Mouse (Mus musculus): ENCODE results near the gene Kif3a. TPM values are rescaled to one million over a fixed set of nuclear protein-coding genes. Genes with fewer than 3 reads are reported as not detected.

The Kif3a gene
- polyA plus RNA-seq, 1 experiment = not detected

DNA sequence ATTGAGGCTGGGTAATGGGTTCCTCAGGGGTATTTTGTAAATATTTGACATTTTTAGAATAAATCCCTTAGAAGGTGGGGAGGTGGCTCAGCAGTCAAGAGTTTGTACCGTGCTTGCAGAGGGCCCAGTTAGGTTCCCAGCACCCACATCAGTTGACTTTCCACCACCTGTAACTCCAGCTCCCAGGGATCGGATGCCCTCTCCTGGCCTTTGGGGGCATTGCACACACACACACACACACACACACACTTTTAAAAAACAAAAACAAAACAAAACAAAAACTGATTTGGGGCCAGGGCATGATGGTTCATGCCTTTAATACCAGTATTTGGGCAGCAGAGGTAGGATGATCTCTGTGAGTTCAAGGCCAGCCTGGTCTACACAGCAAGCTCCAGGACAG lies 56.9 kb downstream of the Kif3a start:
- TF ChIP-seq CTCF (IDR thresholded peaks at IDR 0.05; ENCODE audit: insufficient read depth, low read depth, low read length) (no peak), POLR2A (IDR thresholded peaks at IDR 0.05; ENCODE audit: insufficient read depth, low read depth, low read length) (no peak)
- Histone ChIP-seq H3K27ac (ENCODE audit: insufficient read depth, low read depth, low read length) (no peak overlapping the region), H3K4me3 (ENCODE audit: insufficient read depth, low read depth, low read length) (no peak overlapping the region), H3K4me1 (ENCODE audit: control insufficient read depth, insufficient read depth, low read length) (no peaks in the 10 kb centered on the region)
- WGBS = 98% methylated on average over 2 of the region's 2 CpGs

GRCm38 (mm10) chr11:53626802-53627373 lies 59.7 kb downstream of the Kif3a start:
- 82% methylated on average over 17 of the region's 17 CpGs for WGBS
- Histone ChIP-seq H3K27ac (ENCODE audit: insufficient read depth, low read depth, low read length) (no peak overlapping the region), H3K4me1 (ENCODE audit: control insufficient read depth, insufficient read depth, low read length) (no peaks in the 10 kb centered on the region), H3K4me3 (ENCODE audit: insufficient read depth, low read depth, low read length) (no peak overlapping the region)
- TF ChIP-seq POLR2A (IDR thresholded peaks at IDR 0.05; ENCODE audit: insufficient read depth, low read depth, low read length) (no peak), CTCF (IDR thresholded peaks at IDR 0.05; ENCODE audit: insufficient read depth, low read depth, low read length) (no peak)

DNA sequence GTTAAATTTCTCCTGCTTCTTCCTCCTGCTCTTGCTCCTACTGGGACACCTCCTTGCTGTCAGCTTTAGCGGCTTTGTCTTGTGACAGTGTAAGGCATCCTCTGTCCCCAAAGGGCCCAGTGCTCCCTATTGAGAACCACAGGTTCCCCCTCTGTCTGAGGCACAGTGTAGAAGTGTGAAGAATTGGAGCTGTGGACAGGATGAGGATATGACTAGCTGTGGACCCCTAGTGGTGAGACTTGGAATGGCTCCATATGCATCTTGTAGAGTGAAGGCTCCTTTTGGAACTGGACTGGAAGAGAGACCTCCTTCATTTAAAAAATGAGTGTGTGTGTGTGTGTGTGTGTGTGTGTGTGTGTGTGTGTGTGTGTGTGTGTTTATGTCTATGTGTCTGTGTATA lies 60.7 kb downstream of the Kif3a start:
- WGBS = 10% methylated on average over 1 of the region's 1 CpGs
- Histone ChIP-seq H3K27ac (ENCODE audit: insufficient read depth, low read depth, low read length) (no peak overlapping the region), H3K4me1 (ENCODE audit: control insufficient read depth, insufficient read depth, low read length) (no peaks in the 10 kb centered on the region), H3K4me3 (ENCODE audit: insufficient read depth, low read depth, low read length) (no peak overlapping the region)
- no peak for TF ChIP-seq POLR2A (IDR thresholded peaks at IDR 0.05; ENCODE audit: insufficient read depth, low read depth, low read length)
- no peak for TF ChIP-seq CTCF (IDR thresholded peaks at IDR 0.05; ENCODE audit: insufficient read depth, low read depth, low read length)

GRCm38 (mm10) chr11:53632122-53632733 lies 65.0 kb downstream of the Kif3a start:
- Histone ChIP-seq H3K4me3 (ENCODE audit: insufficient read depth, low read depth, low read length) (no peak overlapping the region), H3K27ac (ENCODE audit: insufficient read depth, low read depth, low read length) (no peak overlapping the region), H3K4me1 (ENCODE audit: control insufficient read depth, insufficient read depth, low read length) (peaks cover 10% of the 10 kb centered on the region)
- TF ChIP-seq POLR2A (IDR thresholded peaks at IDR 0.05; ENCODE audit: insufficient read depth, low read depth, low read length) = no peak
- WGBS = 72% methylated on average over 14 of the region's 14 CpGs

DNA sequence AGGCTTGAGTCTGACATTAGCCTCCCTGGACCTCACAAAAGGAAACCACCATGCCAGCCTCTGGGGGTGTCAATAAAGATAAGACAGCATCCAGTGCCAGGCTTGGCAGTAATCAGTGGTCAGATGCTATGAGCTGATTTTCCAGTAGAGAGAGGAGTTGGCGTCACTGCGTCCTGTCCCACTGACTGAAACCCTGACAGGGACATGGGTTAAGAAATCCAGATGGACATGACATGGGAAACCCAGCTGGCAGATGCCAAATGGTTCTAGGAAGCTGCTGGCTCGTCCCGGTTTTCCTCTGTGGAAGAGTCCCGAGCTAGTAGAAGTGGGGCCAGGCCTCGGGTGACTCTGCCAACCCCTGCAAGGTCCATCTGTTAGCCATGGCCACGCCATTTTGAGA lies 66.5 kb downstream of the Kif3a start:
- TF ChIP-seq POLR2A (IDR thresholded peaks at IDR 0.05; ENCODE audit: insufficient read depth, low read depth, low read length) (no peak), CTCF (IDR thresholded peaks at IDR 0.05; ENCODE audit: insufficient read depth, low read depth, low read length) (no peak)
- Histone ChIP-seq H3K4me1 (ENCODE audit: control insufficient read depth, insufficient read depth, low read length) (peaks cover 10% of the 10 kb centered on the region), H3K4me3 (ENCODE audit: insufficient read depth, low read depth, low read length) (no peak overlapping the region), H3K27ac (ENCODE audit: insufficient read depth, low read depth, low read length) (no peak overlapping the region)
- 97% methylated on average over 7 of the region's 7 CpGs for WGBS

GRCm38 (mm10) chr11:53634556-53634955 lies 67.4 kb downstream of the Kif3a start, which contains the start of gene Il13:
Gene Il13, minus strand, starts transcription at chr11:53634702.
- TF ChIP-seq POLR2A (IDR thresholded peaks at IDR 0.05; ENCODE audit: insufficient read depth, low read depth, low read length) (no peak), CTCF (IDR thresholded peaks at IDR 0.05; ENCODE audit: insufficient read depth, low read depth, low read length) (no peak)
- H3K4me3 ChIP-seq (ENCODE audit: insufficient read depth, low read depth, low read length) = no peak within 1 kb of the TSS
- no peak within 1 kb of the TSS for H3K27ac ChIP-seq (ENCODE audit: insufficient read depth, low read depth, low read length)
- H3K4me1 ChIP-seq (ENCODE audit: control insufficient read depth, insufficient read depth, low read length) = peaks cover 10% of the 10 kb centered on the region
- 96% methylated on average over 8 of the region's 8 CpGs for WGBS

DNA sequence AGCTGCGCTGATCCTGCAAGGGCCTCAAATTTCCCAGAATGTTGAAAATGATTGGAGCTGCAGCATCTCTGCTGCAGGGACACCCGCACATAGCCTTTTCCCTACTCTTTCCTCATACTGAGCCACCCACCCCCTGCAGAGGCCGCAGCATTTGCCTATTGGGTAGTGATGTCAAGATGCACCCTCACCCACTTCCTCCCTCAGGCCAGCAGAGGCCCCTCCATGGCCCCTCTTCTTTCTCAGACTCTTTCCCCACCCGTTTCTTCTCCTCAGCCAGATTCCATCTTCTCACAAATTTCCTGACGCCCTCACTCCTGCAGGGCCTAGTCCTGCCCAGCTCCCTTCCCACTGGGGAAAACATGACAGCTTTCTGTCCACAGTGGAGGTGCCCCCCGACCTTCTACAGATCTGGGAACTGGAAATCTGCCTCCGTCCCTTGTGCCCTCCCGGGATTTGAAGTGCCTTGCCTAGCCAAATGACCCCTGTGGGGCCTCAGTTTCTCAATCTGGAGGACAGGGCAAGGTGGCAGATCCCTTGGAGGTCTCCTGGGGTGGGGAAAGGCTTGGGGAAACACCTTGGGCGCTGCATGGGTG lies 68.5 kb downstream of the Kif3a start:
- no peak overlapping the region for H3K27ac ChIP-seq (ENCODE audit: insufficient read depth, low read depth, low read length)
- peak overlapping the region; percentile 41 for H3K4me3 ChIP-seq (ENCODE audit: insufficient read depth, low read depth, low read length)
- H3K4me1 ChIP-seq (ENCODE audit: control insufficient read depth, insufficient read depth, low read length) = peaks cover 10% of the 10 kb centered on the region
- no peak for TF ChIP-seq POLR2A (IDR thresholded peaks at IDR 0.05; ENCODE audit: insufficient read depth, low read depth, low read length)
- no peak for TF ChIP-seq CTCF (IDR thresholded peaks at IDR 0.05; ENCODE audit: insufficient read depth, low read depth, low read length)
- WGBS = 66% methylated on average over 9 of the region's 9 CpGs

DNA sequence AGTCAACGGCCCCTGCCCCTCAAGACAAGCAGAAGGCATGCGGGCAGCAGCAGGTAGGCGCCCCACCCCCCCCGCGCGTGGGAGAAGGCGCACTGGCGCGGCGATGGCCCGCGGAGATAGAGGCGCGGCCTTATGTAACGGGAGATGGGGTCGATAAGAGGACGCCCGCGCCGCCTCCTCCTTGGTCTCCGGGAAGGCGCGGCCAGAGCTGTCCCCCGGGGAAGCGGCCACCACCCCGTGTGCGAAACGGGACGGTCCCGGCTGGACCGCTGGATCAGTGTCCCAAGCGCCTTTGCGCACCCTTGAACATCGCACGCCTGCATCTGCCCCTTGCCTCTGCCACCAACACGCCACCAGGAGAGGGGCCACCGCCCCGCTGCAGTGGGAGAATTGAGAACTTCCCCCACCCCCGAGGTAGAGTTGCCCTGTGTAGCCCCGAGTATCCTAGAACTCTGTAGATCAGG lies 69.0 kb downstream of the Kif3a start:
- Histone ChIP-seq H3K27ac (ENCODE audit: insufficient read depth, low read depth, low read length) (no peak overlapping the region), H3K4me1 (ENCODE audit: control insufficient read depth, insufficient read depth, low read length) (peaks cover 10% of the 10 kb centered on the region), H3K4me3 (ENCODE audit: insufficient read depth, low read depth, low read length) (peak overlapping the region; percentile 41)
- WGBS = 3% methylated on average over 40 of the region's 40 CpGs
- TF ChIP-seq POLR2A (IDR thresholded peaks at IDR 0.05; ENCODE audit: insufficient read depth, low read depth, low read length) (no peak), CTCF (IDR thresholded peaks at IDR 0.05; ENCODE audit: insufficient read depth, low read depth, low read length) (no peak)

GRCm38 (mm10) chr11:53637046-53637802 lies 70.0 kb downstream of the Kif3a start:
- peaks cover 10% of the 10 kb centered on the region for H3K4me1 ChIP-seq (ENCODE audit: control insufficient read depth, insufficient read depth, low read length)
- 60% methylated on average over 21 of the region's 21 CpGs for WGBS
- TF ChIP-seq CTCF (IDR thresholded peaks at IDR 0.05; ENCODE audit: insufficient read depth, low read depth, low read length) (no peak), POLR2A (IDR thresholded peaks at IDR 0.05; ENCODE audit: insufficient read depth, low read depth, low read length) (no peak)
- H3K27ac ChIP-seq (ENCODE audit: insufficient read depth, low read depth, low read length) = no peak overlapping the region
- H3K4me3 ChIP-seq (ENCODE audit: insufficient read depth, low read depth, low read length) = no peak overlapping the region
